ENCODE assay signal across 16 mouse cellular contexts in genomic region chr9:96690461-96690863, GRCm38 (mm10). TPM values are rescaled to one million over a fixed set of nuclear protein-coding genes. Genes with fewer than 3 reads are reported as not detected.
DNase-seq lines count a peak whose midpoint lies in the region; ATAC-seq and TF ChIP-seq lines count a peak whose summit lies in the region.
"Had no signal": no experiment of that assay in that cellular context is flagged by ENCODE, and none has a peak within 500 bp of the region (broad histone marks: within the 10 kb centered on the region; RNA-seq: fewer than 3 reads in every experiment).

No protein-coding gene starts in this region.

- ATAC-seq in erythroid progenitor cell, adult 5-6 weeks (replicated peaks; ENCODE audit: low FRiP score, poor library complexity, severe bottlenecking): no peak
- ATAC-seq: hindbrain, postnatal 0 days had no signal

- intact Hi-C loops in gastrocnemius, adult 2 months (cut with DNase I): no loop called here
- intact Hi-C loops in gastrocnemius, postnatal 36 days (cut with DNase I): no loop called here
- intact Hi-C loops in left cerebral cortex, adult 2 months (cut with DNase I): loop anchor here (5.0 kb wide), 1 partner anchor 67 kb away; no protein-coding TSS in a partner anchor
- intact Hi-C loops in left cerebral cortex, postnatal 14 days (cut with DNase I): no loop called here

- peak overlapping the region; percentile 69 for H3K27ac ChIP-seq in gastrocnemius, adult 2 months
- H3K27ac ChIP-seq in left cerebral cortex, adult 2 months: peak overlapping the region; percentile 64
- H3K27ac ChIP-seq: hindbrain, postnatal 0 days; liver, embryonic 15.5 days; neural tube, embryonic 13.5 days had no signal

- H3K4me3 ChIP-seq in gastrocnemius, adult 2 months: no peak overlapping the region
- H3K4me3 ChIP-seq in left cerebral cortex, adult 2 months: no peak overlapping the region
- H3K4me3 ChIP-seq: liver, embryonic 15.5 days; neural tube, embryonic 13.5 days had no signal

- DNase-seq in gastrocnemius, adult 2 months: no peak
- no peak for DNase-seq in gastrocnemius, postnatal 36 days
- no peak for DNase-seq in left cerebral cortex, adult 2 months (ENCODE audit: extremely low spot score in 1 of 2, low spot score in 2 of 2)
- DNase-seq in left cerebral cortex, postnatal 14 days (ENCODE audit: low spot score in 2 of 2): no peak
- DNase-seq in embryo, embryonic 11 days: peak; percentile 29
- peak; percentile 60 for DNase-seq in retina, embryonic 14.5 days (ENCODE audit: low spot score)
- DNase-seq in adrenal gland, postnatal 25 days: no peak
- DNase-seq: B cell, adult 2 months; cerebellum, postnatal 14 days; kidney, adult 8-10 months; left cerebral cortex, postnatal 4 days; lung, postnatal 4 days had no signal

- no peak for TF ChIP-seq CTCF in gastrocnemius, adult 2 months (IDR thresholded peaks at IDR 0.05)
- TF ChIP-seq CTCF in left cerebral cortex, adult 2 months (IDR thresholded peaks at IDR 0.05): no peak

RNA-seq across cellular contexts. Expression of gene Rasa2, which starts 59.0 kb away (rescaled TPM):
- 1 to 10 TPM; 3.2 to 3.6 TPM for total RNA-seq in gastrocnemius, adult 2 months (2021)
- total RNA-seq in gastrocnemius, postnatal 36 days (2021): 1 to 10 TPM; 2.5 to 3.0 TPM
- total RNA-seq in left cerebral cortex, adult 2 months (2021): 10 to 100 TPM; 40.5 to 43.9 TPM
- 10 to 100 TPM; 25.3 to 26.4 TPM for total RNA-seq in left cerebral cortex, postnatal 14 days (2021)
- total RNA-seq in adrenal gland, postnatal 25 days (2021): 9.3 and 15.5 TPM in 2 replicates
- 4.0 and 7.5 TPM in 2 replicates for total RNA-seq in erythroid progenitor cell, adult 5-6 weeks (2015; ENCODE audit: low replicate concordance)
- 6.3 and 8.9 TPM in 2 replicates for total RNA-seq in erythroid progenitor cell, adult 5-6 weeks (2017; ENCODE audit: low replicate concordance)

Comparison
In these comparisons a context has a peak if more than half of its experiments do, and no peak if none do; other contexts are left out.
1. DNase-seq: peak in embryo, embryonic 11 days (single experiment) and retina, embryonic 14.5 days (single experiment); none in gastrocnemius, adult 2 months (single experiment), gastrocnemius, postnatal 36 days (0 of 2), left cerebral cortex, adult 2 months (0 of 2), left cerebral cortex, postnatal 14 days (0 of 2) and adrenal gland, postnatal 25 days (single experiment).